Mouse (Mus musculus): ENCODE data around the gene Nrp2.

- peak; percentile 50 for TF ChIP-seq CTCF (IDR thresholded peaks at IDR 0.05; ENCODE audit: extremely low read depth, insufficient read depth, low read length)
- TF ChIP-seq POLR2A (IDR thresholded peaks at IDR 0.05; ENCODE audit: extremely low read depth, insufficient read depth, low read length) = no peak
Measured at GRCm38 (mm10) chr1:62717552-62718236, 14.6 kb downstream of the Nrp2 start.
